Mouse (Mus musculus) adrenal gland, adult 2 months (tissue): ENCODE measurements at regions not wholly inside any gene's neighbourhood (a gene's known extent, or its start where the extent isn't known, plus 50 kb on each side); places are given as distances from the start of the nearest gene placed in this dataset.

ENCODE experiments used
- DNase-seq: peaks from one replicate; pipeline ENCODE4 v3.0.0; 2021

GRCm38 (mm10) chr6:94814711-94815110, 114.8 kb upstream of the Lrig1 start:
- DNase-seq = no peak

- DNase-seq = no peak
Measured at GRCm38 (mm10) chr6:94813481-94814148, 113.7 kb upstream of the Lrig1 start.

GRCm38 (mm10) chr6:94811846-94812245, 111.9 kb upstream of the Lrig1 start:
- DNase-seq = no peak

DNA sequence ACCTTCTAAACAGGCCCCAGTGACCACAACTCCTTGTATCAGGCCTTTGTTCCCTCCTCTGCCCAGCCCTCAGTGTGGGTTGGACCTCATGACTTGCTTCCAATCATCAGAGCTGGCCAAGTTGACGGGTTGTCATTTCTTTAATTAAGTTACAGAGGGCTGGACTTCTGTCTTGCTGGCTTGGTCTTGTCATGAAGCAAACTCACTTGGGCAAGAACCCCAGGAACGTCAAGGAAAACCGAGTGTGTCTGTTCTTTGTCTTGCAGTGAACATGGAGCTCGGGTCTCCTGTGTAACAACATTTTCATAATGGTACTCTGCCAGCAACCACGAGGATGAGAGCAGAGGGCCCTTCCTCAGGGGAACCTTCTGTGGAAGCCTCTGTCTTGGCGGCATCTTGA, 107.3 kb upstream of the Lrig1 start:
- no peak for DNase-seq

GRCm38 (mm10) chr6:94806481-94807160, 106.7 kb upstream of the Lrig1 start:
- DNase-seq = no peak

GRCm38 (mm10) chr6:94805685-94806084, 105.7 kb upstream of the Lrig1 start:
- no peak for DNase-seq

DNA sequence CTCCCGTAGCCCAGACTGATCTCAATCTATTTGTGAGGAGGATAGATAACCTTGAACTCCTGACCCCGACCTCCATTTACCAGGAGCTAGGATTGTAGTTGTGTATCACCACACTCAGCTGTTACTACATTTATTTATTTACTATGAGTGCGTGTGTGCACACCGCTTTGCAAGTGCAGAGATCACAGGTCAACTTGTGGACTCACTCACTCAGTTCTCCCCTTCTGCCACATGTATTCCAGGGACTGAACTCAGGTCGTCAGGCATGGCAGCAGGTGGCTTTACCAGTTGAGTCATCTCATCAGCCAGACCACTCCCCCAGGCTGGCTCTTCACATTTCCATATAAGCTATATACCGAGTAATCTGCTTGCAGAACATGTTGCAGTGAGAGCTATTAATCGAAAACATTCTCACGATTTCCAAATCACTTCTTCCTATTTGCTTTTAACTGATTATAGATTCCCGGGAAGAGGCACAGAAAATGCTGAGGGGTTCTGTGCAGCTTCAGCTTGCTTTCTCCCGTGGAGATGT, 104.4 kb upstream of the Lrig1 start:
- DNase-seq = no peak

GRCm38 (mm10) chr6:94801039-94801438, 101.1 kb upstream of the Lrig1 start:
- DNase-seq = no peak

DNA sequence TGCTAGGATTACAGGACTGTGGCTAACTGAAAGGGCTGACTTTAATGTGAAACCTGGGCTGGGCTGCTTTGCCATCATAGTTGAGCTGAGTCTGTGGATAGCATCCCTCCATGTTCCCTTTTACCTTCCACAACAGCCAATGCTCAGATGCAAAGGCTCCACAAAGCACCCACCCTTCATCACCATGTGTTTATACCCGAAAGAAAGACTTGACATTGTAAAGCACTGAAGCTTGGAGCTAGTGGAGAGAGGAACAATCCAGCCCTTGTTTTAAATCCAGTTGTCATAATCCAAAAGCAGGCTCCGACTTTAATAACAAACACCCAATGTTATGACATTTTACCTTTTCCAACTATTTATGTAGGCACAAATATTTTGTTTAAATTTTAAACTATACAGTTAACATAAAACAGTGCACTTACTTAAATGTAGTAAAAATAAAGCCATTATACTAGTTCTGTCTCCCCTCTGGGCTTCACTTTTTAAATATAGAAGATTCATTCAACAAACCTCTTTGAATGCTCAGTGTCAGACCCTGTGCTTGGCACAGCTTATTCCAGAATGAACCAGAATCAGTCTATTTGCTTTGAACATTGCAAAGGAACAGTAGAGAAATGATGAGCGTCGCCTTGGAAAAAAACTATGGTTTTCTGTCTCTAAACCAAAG, 98.7 kb upstream of the Lrig1 start:
- DNase-seq = no peak

DNA sequence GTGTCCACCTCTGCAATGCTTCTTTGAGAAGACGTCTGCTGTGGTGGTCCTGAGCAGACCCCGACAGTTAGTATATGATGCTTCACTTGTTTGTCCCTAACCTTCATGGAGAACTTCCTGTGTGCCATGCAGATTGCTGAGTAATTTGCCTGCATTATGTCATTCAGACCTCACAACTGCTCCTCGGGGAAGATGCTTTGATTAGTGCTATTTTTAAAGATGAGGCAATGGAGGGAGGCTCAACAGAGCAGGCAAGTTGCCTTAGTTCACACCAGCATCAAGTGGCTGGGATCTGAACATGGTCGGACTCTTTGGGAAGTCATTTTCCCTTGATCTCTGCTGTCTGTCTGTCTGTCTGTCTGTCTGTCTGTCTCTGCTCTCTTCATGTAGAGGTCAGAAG, 95.5 kb upstream of the Lrig1 start:
- DNase-seq = no peak

- DNase-seq = no peak
Measured at GRCm38 (mm10) chr6:94793555-94793954, 93.6 kb upstream of the Lrig1 start.

GRCm38 (mm10) chr6:94792312-94792711, 92.4 kb upstream of the Lrig1 start:
- DNase-seq = no peak

GRCm38 (mm10) chr6:94789308-94789763, 89.4 kb upstream of the Lrig1 start:
- no peak for DNase-seq

DNA sequence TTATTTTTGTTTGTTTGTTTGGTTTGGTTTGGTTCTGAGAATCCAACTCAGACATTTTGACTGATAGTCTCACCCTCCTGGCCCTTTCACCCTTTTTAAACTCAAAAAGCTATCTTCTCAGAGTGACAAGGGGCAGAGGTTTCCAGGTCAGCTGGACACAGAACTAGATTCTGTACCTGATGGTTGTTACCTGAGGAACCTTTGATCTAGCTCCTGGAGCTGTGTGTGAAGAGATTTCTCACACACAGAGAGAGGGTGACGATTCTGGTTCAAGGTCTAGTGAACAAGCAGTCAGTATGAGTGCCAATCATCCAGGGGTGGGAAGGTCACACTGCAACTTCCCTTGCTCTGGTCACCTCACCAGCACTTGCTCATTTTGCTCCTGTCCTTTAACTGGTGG, 83.5 kb upstream of the Lrig1 start:
- no peak for DNase-seq

DNA sequence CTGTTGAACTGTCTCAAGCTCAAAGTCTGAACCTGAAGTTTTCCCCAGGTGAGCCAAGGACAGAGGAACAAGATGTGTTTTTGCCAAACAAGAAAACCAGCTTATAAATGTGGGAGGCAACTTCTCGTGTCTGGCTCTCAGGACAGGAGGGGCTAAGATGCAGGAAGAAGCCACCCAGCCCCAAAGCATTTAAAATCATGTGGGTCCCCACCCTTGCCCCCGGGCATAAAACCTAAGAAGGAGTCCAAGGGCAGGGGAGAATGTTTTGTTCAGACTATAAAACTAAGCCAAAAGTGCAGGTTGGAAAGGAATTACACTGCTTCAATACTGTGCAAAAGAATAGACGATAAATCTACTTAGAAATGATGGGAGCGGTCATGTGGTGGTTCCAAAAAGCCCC, 80.7 kb upstream of the Lrig1 start:
- DNase-seq = no peak

GRCm38 (mm10) chr6:94779854-94780253, 79.9 kb upstream of the Lrig1 start:
- peak; percentile 67 for DNase-seq

- DNase-seq = no peak
Measured at GRCm38 (mm10) chr6:94779213-94779612, 79.3 kb upstream of the Lrig1 start.

DNA sequence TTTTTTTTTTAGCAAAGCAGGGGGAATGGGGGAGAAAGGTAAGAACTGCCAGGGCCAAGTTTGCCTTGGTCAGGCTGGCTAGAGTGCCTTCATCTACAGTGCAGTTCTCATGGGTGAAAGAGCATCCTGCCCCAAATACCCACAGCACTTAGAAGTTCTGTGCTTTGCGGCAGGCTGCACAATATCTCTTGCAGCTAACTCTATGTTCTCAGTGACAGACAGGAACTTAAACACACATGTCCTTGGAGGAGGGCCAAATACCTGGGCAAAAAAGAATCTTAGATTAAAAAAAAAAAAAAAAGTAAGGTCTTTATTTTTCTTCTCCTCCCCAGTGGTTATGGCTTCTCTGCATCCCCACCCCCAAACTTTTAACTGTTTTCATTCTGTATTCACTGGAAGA, 78.8 kb upstream of the Lrig1 start:
- no peak for DNase-seq

GRCm38 (mm10) chr6:94776585-94776984, 76.6 kb upstream of the Lrig1 start:
- DNase-seq = no peak

- DNase-seq = no peak
Measured at GRCm38 (mm10) chr6:94774871-94775270, 74.9 kb upstream of the Lrig1 start.

- DNase-seq = peak; percentile 24
Measured at GRCm38 (mm10) chr6:94773604-94774486, 73.9 kb upstream of the Lrig1 start.
